ENCODE assay signal across 8 mouse cellular contexts in the genomic region with DNA sequence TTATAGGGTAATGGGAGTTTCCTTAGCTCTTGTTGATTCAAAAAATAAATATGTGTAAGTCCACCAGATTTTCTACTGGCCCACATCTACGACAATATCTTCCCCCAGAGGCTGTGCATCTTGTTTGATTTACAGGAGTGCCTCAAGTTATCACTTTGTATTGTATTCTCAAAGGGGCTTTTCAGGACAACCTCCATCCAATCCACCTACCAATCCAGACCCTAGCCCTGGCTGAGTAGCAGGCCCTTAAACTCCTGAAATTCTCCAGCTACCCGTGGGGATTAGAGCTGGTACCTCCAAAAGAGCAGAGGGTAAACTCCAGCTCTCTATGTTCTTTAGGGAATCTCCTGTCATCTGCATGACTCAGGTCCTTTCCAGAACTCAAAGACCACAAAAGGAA. TPM values are rescaled to one million over a fixed set of nuclear protein-coding genes. Genes with fewer than 3 reads are reported as not detected.
DNase-seq lines count a peak whose midpoint lies in the region; ATAC-seq and TF ChIP-seq lines count a peak whose summit lies in the region.
"Had no signal": no experiment of that assay in that cellular context is flagged by ENCODE, and none has a peak within 500 bp of the region (broad histone marks: within the 10 kb centered on the region; RNA-seq: fewer than 3 reads in every experiment).

No protein-coding gene starts in this region.

- no peak for TF ChIP-seq EP300 in CH12.LX (IDR thresholded peaks at IDR 0.05; ENCODE audit: low read length)

- 20% methylated on average over 2 of the region's 2 CpGs for whole genome bisulfite sequencing in heart, embryonic 16.5 days
- WGBS in liver, embryonic 15.5 days (ENCODE audit: insufficient replicate concordance), result 46% methylated on average over 2 of the region's 2 CpGs

- TF ChIP-seq CTCF in C2C12 (IDR thresholded peaks at IDR 0.05; ENCODE audit: control insufficient read depth, insufficient read depth, insufficient read length) (no peak), CH12.LX (conservative IDR thresholded peaks at IDR 0.05 in 1 of 2, IDR thresholded peaks at IDR 0.05 in 1 of 2; ENCODE audit: low read depth in 2 of 2, low read length in 2 of 2) (no peak)

- peak overlapping the region; percentile 100 for H3K4me2 ChIP-seq in CH12.LX (ENCODE audit: insufficient read depth, low read depth, poor library complexity, severe bottlenecking)
- H3K4me2 ChIP-seq in heart, embryonic 16.5 days (ENCODE audit: low read depth, low read length), result peak overlapping the region; percentile 94
- H3K4me2 ChIP-seq in liver, embryonic 15.5 days, result peak overlapping the region; percentile 74

- in situ Hi-C loops in CH12.LX (cut with MboI; ENCODE audit: low pct_ligation_motif_present, low pct_unique_long_range_greater_than_20kb, low sequenced_read_pairs), result no loop called here

- peak overlapping the region; percentile 96 for H3K9ac ChIP-seq in CH12.LX (ENCODE audit: insufficient read depth, low read depth)
- H3K9ac ChIP-seq in heart, embryonic 16.5 days (ENCODE audit: low read length), result peak overlapping the region; percentile 11
- H3K9ac ChIP-seq in liver, embryonic 15.5 days, result peak overlapping the region; percentile 95; the same call in 1 of the 2 replicates

- no peak overlapping the region for H3ac ChIP-seq in C2C12 (ENCODE audit: control insufficient read depth, insufficient read length, low read depth)

- TF ChIP-seq POLR2A in CH12.LX (IDR thresholded peaks at IDR 0.05; ENCODE audit: low read depth, low read length), result no peak

- TF ChIP-seq RAD21 in CH12.LX (IDR thresholded peaks at IDR 0.05; ENCODE audit: low read depth, low read length), result no peak

- dilution Hi-C loops in CH12.LX (cut with MboI; ENCODE audit: extremely low pct_ligation_motif_present, extremely low pct_unique_long_range_greater_than_20kb, low sequenced_read_pairs), result no loop called here

- ATAC-seq in heart, embryonic 16.5 days (replicated peaks; ENCODE audit: extremely low read depth, insufficient read depth, low FRiP score), result no peak
- ATAC-seq in liver, embryonic 15.5 days (ENCODE audit: insufficient read depth), result no peak

- peaks cover 0 to 19% of the 10 kb centered on the region in 2 experiments; a peak in 2 of 4 replicates for H3K4me1 ChIP-seq in CH12.LX (ENCODE audit: control insufficient read depth in 1 of 2, insufficient read depth in 2 of 2)
- H3K4me1 ChIP-seq in heart, embryonic 16.5 days (ENCODE audit: control insufficient read depth, insufficient read depth, low read length), result peaks cover 23% of the 10 kb centered on the region
- peaks cover 32% of the 10 kb centered on the region for H3K4me1 ChIP-seq in liver, embryonic 15.5 days (replicated peaks)

- peaks cover 49% of the 10 kb centered on the region for H3K79me3 ChIP-seq in C2C12 (ENCODE audit: low read depth)

- peaks cover 52% of the 10 kb centered on the region for H3K36me3 ChIP-seq in C2C12 (ENCODE audit: control insufficient read depth, insufficient read depth)
- H3K36me3 ChIP-seq in CH12.LX (replicated peaks in 1 of 2; ENCODE audit: control insufficient read depth in 1 of 2, insufficient read depth in 1 of 2, low read length in 1 of 2), result peaks cover 23 to 55% of the 10 kb centered on the region in 2 experiments
- H3K36me3 ChIP-seq in heart, embryonic 16.5 days (ENCODE audit: control insufficient read depth, insufficient read depth), result peaks cover 29% of the 10 kb centered on the region
- H3K36me3 ChIP-seq in liver, embryonic 15.5 days (replicated peaks), result peaks cover 42% of the 10 kb centered on the region

- H3K79me2 ChIP-seq in C2C12 (ENCODE audit: control insufficient read depth, insufficient read depth) (peaks cover 69% of the 10 kb centered on the region), CH12.LX (replicated peaks; ENCODE audit: control insufficient read depth, extremely low read depth, insufficient read depth, poor library complexity, severe bottlenecking) (peaks cover 56% of the 10 kb centered on the region)

- H3K27ac ChIP-seq in CH12.LX (ENCODE audit: insufficient read depth, low read depth), result no peak overlapping the region
- peak overlapping the region; percentile 74 for H3K27ac ChIP-seq in heart, embryonic 16.5 days (ENCODE audit: low read length)
- peak overlapping the region; percentile 38; the same call in 1 of the 2 replicates for H3K27ac ChIP-seq in liver, embryonic 15.5 days (replicated peaks)

- H3K4me3 ChIP-seq in C2C12 (ENCODE audit: insufficient read depth, poor library complexity, severe bottlenecking) (peak overlapping the region; percentile 89), CH12.LX (replicated peaks in 1 of 3; ENCODE audit: low read depth in 2 of 3, low read length in 2 of 3, poor library complexity in 1 of 3) (peak overlapping the region in 2 of 3 experiments; percentile 36 to 88)
- H3K4me3 ChIP-seq in heart, embryonic 16.5 days (ENCODE audit: low read length), result peak overlapping the region; percentile 94
- peak overlapping the region; percentile 96 for H3K4me3 ChIP-seq in liver, embryonic 15.5 days (replicated peaks)

- H3K9me3 ChIP-seq in CH12.LX (replicated peaks; ENCODE audit: low read length), result no peaks in the 10 kb centered on the region
- no peaks in the 10 kb centered on the region for H3K9me3 ChIP-seq in heart, embryonic 16.5 days (replicated peaks; ENCODE audit: control insufficient read depth, low read length)
- no peaks in the 10 kb centered on the region for H3K9me3 ChIP-seq in liver, embryonic 15.5 days (replicated peaks)

- no peak for DNase-seq in CH12.LX (ENCODE audit: extremely low read depth)
- DNase-seq in urinary bladder, postnatal 36 days (ENCODE audit: low spot score in 2 of 2), result no peak
- DNase-seq in cerebellum, adult 9-11 months, result no peak
- no peak for DNase-seq in cerebellum, postnatal 14 days

- H3K27me3 ChIP-seq in C2C12 (ENCODE audit: control insufficient read depth, insufficient read depth, insufficient read length) (no peaks in the 10 kb centered on the region), CH12.LX (replicated peaks) (no peaks in the 10 kb centered on the region)
- no peaks in the 10 kb centered on the region for H3K27me3 ChIP-seq in heart, embryonic 16.5 days (ENCODE audit: control insufficient read depth, insufficient read depth, low read length)
- H3K27me3 ChIP-seq in liver, embryonic 15.5 days, result no peaks in the 10 kb centered on the region

TF ChIP-seq in C2C12, 6 proteins besides CTCF, POLR2A, EP300 and RAD21:
- TF ChIP-seq FOSL1 (IDR thresholded peaks at IDR 0.05; ENCODE audit: insufficient read depth, low read length, poor library complexity, severe bottlenecking) (no peak), MYOG (IDR thresholded peaks at IDR 0.05; ENCODE audit: control insufficient read depth, extremely low read depth, insufficient read length) (no peak), USF1 (IDR thresholded peaks at IDR 0.05; ENCODE audit: low read depth) (no peak), MAX (IDR thresholded peaks at IDR 0.05) (no peak), CEBPB (IDR thresholded peaks at IDR 0.05; ENCODE audit: low read depth) (no peak), MYOD1 (IDR thresholded peaks at IDR 0.05; ENCODE audit: control insufficient read depth, insufficient read length, low read depth) (no peak)
TF ChIP-seq in C2C12: peak in this region for 0.

TF ChIP-seq in CH12.LX, 34 proteins besides CTCF, POLR2A, EP300 and RAD21:
- TF ChIP-seq BHLHE40 (IDR thresholded peaks at IDR 0.05; ENCODE audit: low read depth, low read length), result no peak
- TF ChIP-seq SMC3 (IDR thresholded peaks at IDR 0.05; ENCODE audit: low read depth, low read length), result no peak
- no peak for TF ChIP-seq TBP (conservative IDR thresholded peaks at IDR 0.05; ENCODE audit: low read depth, low read length)
- TF ChIP-seq MAFK (IDR thresholded peaks at IDR 0.05; ENCODE audit: insufficient replicate concordance, low read length), result no peak
- TF ChIP-seq GABPA (IDR thresholded peaks at IDR 0.05; ENCODE audit: insufficient replicate concordance, low read depth, low read length), result no peak
- no peak for TF ChIP-seq SIN3A (IDR thresholded peaks at IDR 0.05; ENCODE audit: low read length)
- TF ChIP-seq JUND (conservative IDR thresholded peaks at IDR 0.05; ENCODE audit: low read depth, low read length), result no peak

RNA-seq across cellular contexts. Expression of a gene that starts 2.3 kb away (rescaled TPM):
- 319 TPM for polyA plus RNA-seq in C2C12 (2012; fragmentation: generic; extraction: Trizol)
- 237 and 301 TPM in 2 replicates for total RNA-seq in CH12.LX (2012; rRNA removed)
- 200 and 203 TPM in 2 replicates for total RNA-seq in CH12.LX (2014; rRNA removed)
- 462 and 463 TPM in 2 replicates for polyA plus RNA-seq in CH12.LX (2012; ENCODE audit: insufficient read length, low read depth)
- 457 and 488 TPM in 2 replicates for polyA plus RNA-seq in heart, embryonic 16.5 days (2015; fragmentation: Nextera tagmentation; extraction: Ambion mirVana)
- 202 and 204 TPM in 2 replicates for polyA plus RNA-seq in liver, embryonic 15.5 days (2015; fragmentation: Nextera tagmentation; extraction: Ambion mirVana)

RNA-seq across cellular contexts. Expression of a gene that starts 12.3 kb away (rescaled TPM):
- 3.2 TPM for polyA plus RNA-seq in C2C12 (2012; fragmentation: generic; extraction: Trizol)
- total RNA-seq in CH12.LX (2012; rRNA removed), result 13.2 and 14.8 TPM in 2 replicates
- 12.3 and 13.7 TPM in 2 replicates for total RNA-seq in CH12.LX (2014; rRNA removed)
- polyA plus RNA-seq in CH12.LX (2012; ENCODE audit: insufficient read length, low read depth), result 15.1 and 18.7 TPM in 2 replicates
- polyA plus RNA-seq in heart, embryonic 16.5 days (2015; fragmentation: Nextera tagmentation; extraction: Ambion mirVana), result 12.9 and 13.0 TPM in 2 replicates
- 10.4 TPM in 2 replicates for polyA plus RNA-seq in liver, embryonic 15.5 days (2015; fragmentation: Nextera tagmentation; extraction: Ambion mirVana)

RNA-seq across cellular contexts. Expression of a gene that starts 27.6 kb away (rescaled TPM):
- 4.9 TPM for polyA plus RNA-seq in C2C12 (2012; fragmentation: generic; extraction: Trizol)
- 18.7 and 19.1 TPM in 2 replicates for total RNA-seq in CH12.LX (2012; rRNA removed)
- 8.0 and 8.7 TPM in 2 replicates for total RNA-seq in CH12.LX (2014; rRNA removed)
- 19.4 and 21.9 TPM in 2 replicates for polyA plus RNA-seq in CH12.LX (2012; ENCODE audit: insufficient read length, low read depth)
- polyA plus RNA-seq in heart, embryonic 16.5 days (2015; fragmentation: Nextera tagmentation; extraction: Ambion mirVana), result 15.8 and 17.8 TPM in 2 replicates
- polyA plus RNA-seq in liver, embryonic 15.5 days (2015; fragmentation: Nextera tagmentation; extraction: Ambion mirVana), result 14.8 and 15.1 TPM in 2 replicates

RNA-seq across cellular contexts. Expression of a gene that starts 28.6 kb away (rescaled TPM):
- polyA plus RNA-seq in C2C12 (2012; fragmentation: generic; extraction: Trizol) (0.48 TPM), CH12.LX (2012; ENCODE audit: insufficient read length, low read depth) (0.07 and 0.24 TPM in 2 replicates)
- total RNA-seq in CH12.LX (2012; rRNA removed) (0.55 and 1.4 TPM in 2 replicates), CH12.LX (2014; rRNA removed) (not detected in 2 replicates)
- polyA plus RNA-seq in heart, embryonic 16.5 days (2015; fragmentation: Nextera tagmentation; extraction: Ambion mirVana), result 0.47 and 1.4 TPM in 2 replicates
- 0.24 TPM in 1 of 2 replicates, not detected in the other for polyA plus RNA-seq in liver, embryonic 15.5 days (2015; fragmentation: Nextera tagmentation; extraction: Ambion mirVana)
- total RNA-seq: left cerebral cortex, postnatal 14 days had no signal

RNA-seq across cellular contexts. Expression of a gene that starts 33.5 kb away (rescaled TPM):
- polyA plus RNA-seq in C2C12 (2012; fragmentation: generic; extraction: Trizol) (133 TPM), CH12.LX (2012; ENCODE audit: insufficient read length, low read depth) (330 and 338 TPM in 2 replicates)
- total RNA-seq in CH12.LX (2012; rRNA removed) (293 and 320 TPM in 2 replicates), CH12.LX (2014; rRNA removed) (296 and 338 TPM in 2 replicates)
- polyA plus RNA-seq in heart, embryonic 16.5 days (2015; fragmentation: Nextera tagmentation; extraction: Ambion mirVana), result 222 and 234 TPM in 2 replicates
- polyA plus RNA-seq in liver, embryonic 15.5 days (2015; fragmentation: Nextera tagmentation; extraction: Ambion mirVana), result 187 and 204 TPM in 2 replicates

Comparison
In these comparisons a context has a peak if more than half of its experiments do, and no peak if none do; other contexts are left out.
1. H3K9ac ChIP-seq: peak in every context shown above with its lines; median percentile 96 in CH12.LX; 95 in liver, embryonic 15.5 days; 11 in heart, embryonic 16.5 days.